Mouse (Mus musculus): ENCODE measurements around the gene Lim2. TPM values are rescaled to one million over a fixed set of nuclear protein-coding genes. Genes with fewer than 3 reads are reported as not detected.

The Lim2 gene
- polyA plus RNA-seq, 1 experiment from 2014 or later = not detected

DNA sequence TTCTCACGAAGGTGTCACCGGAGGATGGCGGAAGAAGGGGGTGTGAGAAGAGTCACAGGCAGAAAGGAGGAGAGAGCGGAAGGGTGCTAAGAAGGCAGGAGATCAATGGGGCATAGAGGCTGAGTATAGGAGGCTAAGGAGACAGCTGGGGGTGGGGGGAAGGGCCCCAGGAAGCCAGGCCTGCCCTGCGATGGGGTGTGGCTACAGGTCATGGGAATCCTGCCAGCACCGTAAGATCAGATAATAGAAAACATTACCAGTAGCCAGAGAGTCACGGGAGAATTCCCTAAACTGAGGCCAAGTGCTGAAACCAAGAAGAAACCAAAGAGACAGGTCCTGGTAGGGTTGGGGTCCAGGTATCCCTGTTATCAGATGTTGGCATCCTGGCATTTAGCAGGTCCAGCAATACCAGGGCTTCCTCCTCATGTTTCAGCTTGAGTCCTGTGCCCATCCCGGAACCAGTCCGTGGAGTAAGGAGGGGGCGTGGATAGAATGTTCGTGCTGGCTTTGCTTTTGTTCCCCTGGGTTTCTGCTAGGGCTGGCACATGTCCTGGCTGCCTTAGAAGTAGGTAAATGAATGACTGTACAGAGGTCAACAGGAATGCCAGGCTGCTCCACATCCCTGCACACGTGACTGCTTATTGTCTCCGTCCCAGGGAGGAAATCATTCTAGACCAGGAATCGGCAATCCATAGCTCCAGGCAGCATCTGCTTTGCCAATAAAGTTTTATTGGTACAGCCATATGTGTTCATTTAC lies 26.3 kb downstream of the Lim2 start:
- ATAC-seq (ENCODE audit: low read depth) = no peak
- Histone ChIP-seq H3K27ac (ENCODE audit: low read length) (no peak overlapping the region), H3K9me3 (replicated peaks; ENCODE audit: control insufficient read depth, low read length) (no peaks in the 10 kb centered on the region), H3K9ac (ENCODE audit: low read depth, low read length) (no peak overlapping the region), H3K4me3 (ENCODE audit: low read depth, low read length) (no peak overlapping the region), H3K27me3 (ENCODE audit: control insufficient read depth, insufficient read depth, low read depth, low read length) (no peaks in the 10 kb centered on the region), H3K4me1 (ENCODE audit: control insufficient read depth, low read depth, low read length) (no peaks in the 10 kb centered on the region; the same call in 1 of the 2 replicates), H3K4me2 (ENCODE audit: low read depth, low read length) (no peak overlapping the region), H3K36me3 (ENCODE audit: control insufficient read depth, insufficient read depth) (peaks cover 13% of the 10 kb centered on the region)
- WGBS (ENCODE audit: insufficient replicate concordance) = 71% methylated on average over 14 of the region's 14 CpGs

DNA sequence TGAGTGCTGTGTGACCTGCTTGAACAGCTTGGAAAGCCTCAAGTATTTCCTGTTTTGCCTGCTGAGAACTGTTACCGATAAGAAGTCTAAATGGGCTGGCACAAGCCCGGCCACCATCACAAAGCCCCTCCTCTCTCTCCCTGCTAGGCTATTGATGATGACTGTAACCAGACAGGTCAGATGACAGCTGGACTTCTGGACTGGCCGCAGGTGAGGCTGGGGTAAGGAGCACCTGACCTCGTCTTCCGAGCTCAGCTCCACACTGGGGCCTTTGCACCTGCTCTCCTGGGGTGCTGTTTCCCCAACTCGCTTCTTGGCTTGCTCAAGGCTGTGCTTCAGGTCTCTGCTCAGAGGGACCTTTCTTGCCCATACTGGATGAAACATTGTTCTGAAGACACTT lies 26.9 kb downstream of the Lim2 start:
- Histone ChIP-seq H3K27me3 (ENCODE audit: control insufficient read depth, insufficient read depth, low read depth, low read length) (no peaks in the 10 kb centered on the region), H3K4me2 (ENCODE audit: low read depth, low read length) (no peak overlapping the region), H3K9me3 (replicated peaks; ENCODE audit: control insufficient read depth, low read length) (no peaks in the 10 kb centered on the region), H3K36me3 (ENCODE audit: control insufficient read depth, insufficient read depth) (peaks cover 13% of the 10 kb centered on the region), H3K4me3 (ENCODE audit: low read depth, low read length) (no peak overlapping the region), H3K9ac (ENCODE audit: low read depth, low read length) (no peak overlapping the region), H3K4me1 (ENCODE audit: control insufficient read depth, low read depth, low read length) (no peaks in the 10 kb centered on the region; the same call in 1 of the 2 replicates), H3K27ac (ENCODE audit: low read length) (no peak overlapping the region)
- WGBS (ENCODE audit: insufficient replicate concordance) = 56% methylated on average over 6 of the region's 6 CpGs
- ATAC-seq (ENCODE audit: low read depth) = no peak

DNA sequence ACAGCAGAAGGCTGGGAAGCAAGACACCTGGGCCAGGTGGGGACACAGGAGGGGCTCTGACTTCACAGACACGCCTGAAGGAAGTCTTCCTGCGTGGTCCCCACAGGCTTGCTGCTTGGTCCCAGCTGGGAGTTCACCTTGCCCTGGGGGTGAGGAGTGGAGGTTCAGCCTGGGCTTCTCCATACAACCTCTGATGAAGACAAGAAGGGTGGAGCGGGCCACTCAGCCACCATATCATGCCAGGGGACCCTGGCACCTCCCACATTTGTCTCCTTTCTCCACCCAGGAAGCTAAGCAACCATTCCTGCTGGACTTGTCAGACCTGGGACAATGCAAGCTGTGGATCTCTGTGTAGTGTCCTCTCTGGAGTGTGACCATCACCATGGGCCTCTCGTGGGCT lies 35.4 kb downstream of the Lim2 start, which contains the start of gene Vsig10l:
TSS of gene Vsig10l (plus strand) at position 301 of the 400 bp plus-strand sequence.
- Histone ChIP-seq H3K27ac (ENCODE audit: low read length) (no peak within 1 kb of the TSS), H3K36me3 (ENCODE audit: control insufficient read depth, insufficient read depth) (no peaks in the 10 kb centered on the region), H3K4me1 (ENCODE audit: control insufficient read depth, low read depth, low read length) (peaks cover 19% of the 10 kb centered on the region)

DNA sequence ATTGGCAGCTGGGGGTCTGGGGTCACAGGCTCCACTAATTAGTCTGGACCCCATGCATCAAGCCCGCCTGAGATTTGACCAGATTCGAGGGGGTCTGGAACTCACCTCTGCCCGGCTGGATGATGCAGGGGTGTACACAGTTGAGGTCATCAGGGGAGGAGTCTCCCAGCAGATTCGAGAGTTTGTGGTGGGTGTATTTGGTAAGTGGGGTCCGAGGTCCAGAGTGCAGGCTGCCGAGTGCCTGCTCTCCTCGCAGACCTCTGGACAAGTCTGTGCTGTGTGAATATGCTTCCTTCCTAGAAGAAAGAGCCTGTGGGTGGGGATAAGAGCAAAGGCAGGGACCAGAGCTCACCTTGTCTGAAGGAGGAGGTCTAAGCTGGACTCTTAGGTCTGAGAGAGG lies 36.5 kb downstream of the Lim2 start:
- WGBS (ENCODE audit: insufficient replicate concordance) = 49% methylated on average over 7 of the region's 7 CpGs
- H3K4me2 ChIP-seq (ENCODE audit: low read depth, low read length) = no peak overlapping the region
- H3K4me1 ChIP-seq (ENCODE audit: control insufficient read depth, low read depth, low read length) = peaks cover 19% of the 10 kb centered on the region
- no peaks in the 10 kb centered on the region for H3K36me3 ChIP-seq (ENCODE audit: control insufficient read depth, insufficient read depth)
- H3K27me3 ChIP-seq (ENCODE audit: control insufficient read depth, insufficient read depth, low read depth, low read length) = no peaks in the 10 kb centered on the region
- H3K27ac ChIP-seq (ENCODE audit: low read length) = no peak overlapping the region
- H3K4me3 ChIP-seq (ENCODE audit: low read depth, low read length) = no peak overlapping the region
- H3K9ac ChIP-seq (ENCODE audit: low read depth, low read length) = no peak overlapping the region
- ATAC-seq (ENCODE audit: low read depth) = no peak
- H3K9me3 ChIP-seq (replicated peaks; ENCODE audit: control insufficient read depth, low read length) = no peaks in the 10 kb centered on the region

More for the DNA sequence above, 35.4 kb downstream of the Lim2 start, which contains the start of gene Vsig10l:
- Histone ChIP-seq H3K4me3 (ENCODE audit: low read depth, low read length) (no peak within 1 kb of the TSS), H3K27me3 (ENCODE audit: control insufficient read depth, insufficient read depth, low read depth, low read length) (no peaks in the 10 kb centered on the region), H3K9ac (ENCODE audit: low read depth, low read length) (no peak within 1 kb of the TSS), H3K9me3 (replicated peaks; ENCODE audit: control insufficient read depth, low read length) (no peaks in the 10 kb centered on the region), H3K4me2 (ENCODE audit: low read depth, low read length) (no peak within 1 kb of the TSS)
- 65% methylated on average over 4 of the region's 4 CpGs for WGBS (ENCODE audit: insufficient replicate concordance)
- ATAC-seq (ENCODE audit: low read depth) = no peak

DNA sequence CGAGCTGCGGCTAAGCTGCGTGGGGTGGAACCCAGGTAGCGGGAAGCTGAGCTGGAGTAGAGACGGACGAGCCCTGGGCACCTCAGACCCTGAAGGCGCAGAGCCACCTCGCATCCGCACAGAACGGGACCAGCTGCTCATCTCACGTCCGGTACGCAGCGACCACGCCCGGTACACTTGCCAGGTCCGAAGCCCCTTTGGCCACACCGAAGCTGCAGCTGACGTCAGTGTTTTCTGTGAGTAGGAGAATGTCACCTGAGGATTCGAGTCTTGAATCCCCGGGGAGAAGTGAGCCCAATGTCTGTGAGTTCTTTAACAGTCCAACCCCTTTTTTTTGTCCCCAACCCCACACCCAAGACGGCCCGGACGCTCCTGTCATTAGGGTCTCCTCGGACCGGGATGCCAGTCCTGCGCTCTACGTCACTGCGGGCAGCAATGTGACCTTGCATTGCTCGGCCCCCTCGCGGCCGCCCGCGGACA lies 37.4 kb downstream of the Lim2 start:
- H3K4me3 ChIP-seq (ENCODE audit: low read depth, low read length) = peak overlapping the region; percentile 52
- H3K27ac ChIP-seq (ENCODE audit: low read length) = no peak overlapping the region
- no peaks in the 10 kb centered on the region for H3K27me3 ChIP-seq (ENCODE audit: control insufficient read depth, insufficient read depth, low read depth, low read length)
- H3K9ac ChIP-seq (ENCODE audit: low read depth, low read length) = peak overlapping the region; percentile 58; the same call in 1 of the 2 replicates
- ATAC-seq (ENCODE audit: low read depth) = no peak
- peak overlapping the region; percentile 81 for H3K4me2 ChIP-seq (ENCODE audit: low read depth, low read length)
- WGBS (ENCODE audit: insufficient replicate concordance) = 9% methylated on average over 35 of the region's 35 CpGs
- H3K4me1 ChIP-seq (ENCODE audit: control insufficient read depth, low read depth, low read length) = peaks cover 19% of the 10 kb centered on the region
- H3K36me3 ChIP-seq (ENCODE audit: control insufficient read depth, insufficient read depth) = no peaks in the 10 kb centered on the region
- no peaks in the 10 kb centered on the region for H3K9me3 ChIP-seq (replicated peaks; ENCODE audit: control insufficient read depth, low read length)

DNA sequence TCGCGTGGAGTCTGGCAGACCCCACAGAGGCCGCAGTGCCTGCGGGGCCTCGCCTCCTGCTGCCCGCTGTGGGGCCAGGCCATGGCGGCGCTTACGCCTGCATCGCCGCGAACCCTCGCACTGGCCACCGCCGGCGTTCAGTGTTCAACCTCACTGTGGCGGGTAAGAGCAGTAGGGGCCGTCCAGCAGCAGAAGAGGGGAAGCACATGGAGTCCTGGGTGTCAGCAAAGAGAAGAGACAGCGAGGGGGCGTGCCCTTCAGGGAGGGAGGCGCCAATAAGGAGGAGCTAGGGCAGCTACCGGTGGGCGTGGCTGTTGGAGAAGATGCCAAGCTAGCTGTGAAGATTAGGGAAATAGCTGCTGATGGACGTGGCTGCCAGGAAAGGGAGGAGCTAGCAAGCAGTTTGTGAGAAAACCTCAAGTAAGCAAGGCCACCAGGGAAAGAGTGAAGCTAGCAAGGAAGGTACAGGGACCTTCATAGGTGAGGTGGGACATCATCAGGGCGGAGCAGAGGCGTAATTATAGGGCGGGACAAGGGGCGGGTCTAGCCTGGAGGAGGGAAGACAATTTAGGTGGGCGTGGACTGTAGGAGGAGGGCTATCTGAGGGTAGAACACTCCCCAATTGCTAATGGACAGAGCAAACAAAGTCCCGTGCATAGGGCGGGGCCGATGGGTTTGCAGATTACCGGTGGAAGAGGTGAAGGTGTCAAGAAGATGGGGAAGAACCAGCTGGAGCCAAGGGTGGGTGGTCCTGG lies 38.1 kb downstream of the Lim2 start:
- Histone ChIP-seq H3K27ac (ENCODE audit: low read length) (0 out of 2 replicates have a peak overlapping the region, but pooled peaks have one; percentile 12), H3K9me3 (replicated peaks; ENCODE audit: control insufficient read depth, low read length) (no peaks in the 10 kb centered on the region), H3K4me2 (ENCODE audit: low read depth, low read length) (peak overlapping the region; percentile 81), H3K4me3 (ENCODE audit: low read depth, low read length) (peak overlapping the region; percentile 52), H3K27me3 (ENCODE audit: control insufficient read depth, insufficient read depth, low read depth, low read length) (no peaks in the 10 kb centered on the region), H3K9ac (ENCODE audit: low read depth, low read length) (peak overlapping the region; percentile 58; the same call in 1 of the 2 replicates), H3K36me3 (ENCODE audit: control insufficient read depth, insufficient read depth) (no peaks in the 10 kb centered on the region), H3K4me1 (ENCODE audit: control insufficient read depth, low read depth, low read length) (peaks cover 19% of the 10 kb centered on the region)
- ATAC-seq (ENCODE audit: low read depth) = peak; percentile 89
- 0% methylated on average over 33 of the region's 33 CpGs for WGBS (ENCODE audit: insufficient replicate concordance)

DNA sequence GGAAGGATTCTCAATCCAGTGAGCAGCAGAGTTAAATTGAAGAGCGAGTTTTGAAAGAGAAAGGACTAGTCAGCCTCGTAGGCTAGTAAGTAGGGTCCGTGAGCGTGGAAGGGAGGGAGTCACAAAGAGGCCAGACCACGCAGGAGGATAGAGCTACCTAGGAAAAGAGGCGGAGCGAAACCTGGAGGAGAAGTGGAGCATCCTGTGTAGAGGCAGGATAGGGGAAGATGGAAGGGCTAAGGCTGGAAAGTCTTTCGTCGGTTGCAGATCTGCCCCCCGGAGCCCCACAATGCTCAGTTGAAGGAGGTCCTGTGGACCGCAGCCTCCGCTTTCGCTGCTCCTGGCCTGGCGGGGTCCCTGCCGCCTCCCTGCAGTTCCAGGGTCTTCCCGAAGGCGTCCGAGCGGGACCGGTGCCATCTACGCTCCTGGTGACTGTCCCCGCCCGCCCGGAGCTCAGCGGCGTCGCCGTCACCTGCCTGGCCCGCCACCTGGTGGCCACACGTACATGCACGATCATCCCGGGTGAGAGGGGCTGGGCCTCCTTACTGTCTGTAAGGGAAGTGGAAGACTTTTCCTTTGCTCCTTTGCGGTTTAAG lies 38.7 kb downstream of the Lim2 start:
- H3K9ac ChIP-seq (ENCODE audit: low read depth, low read length) = peak overlapping the region; percentile 45
- H3K36me3 ChIP-seq (ENCODE audit: control insufficient read depth, insufficient read depth) = no peaks in the 10 kb centered on the region
- H3K4me2 ChIP-seq (ENCODE audit: low read depth, low read length) = peak overlapping the region; percentile 81
- H3K9me3 ChIP-seq (replicated peaks; ENCODE audit: control insufficient read depth, low read length) = no peaks in the 10 kb centered on the region
- no peak overlapping the region for H3K27ac ChIP-seq (ENCODE audit: low read length)
- peak overlapping the region; percentile 52 for H3K4me3 ChIP-seq (ENCODE audit: low read depth, low read length)
- ATAC-seq (ENCODE audit: low read depth) = peak; percentile 53
- no peaks in the 10 kb centered on the region for H3K27me3 ChIP-seq (ENCODE audit: control insufficient read depth, insufficient read depth, low read depth, low read length)
- H3K4me1 ChIP-seq (ENCODE audit: control insufficient read depth, low read depth, low read length) = peaks cover 19% of the 10 kb centered on the region
- WGBS (ENCODE audit: insufficient replicate concordance) = under 1% methylated on average over 33 of the region's 33 CpGs

DNA sequence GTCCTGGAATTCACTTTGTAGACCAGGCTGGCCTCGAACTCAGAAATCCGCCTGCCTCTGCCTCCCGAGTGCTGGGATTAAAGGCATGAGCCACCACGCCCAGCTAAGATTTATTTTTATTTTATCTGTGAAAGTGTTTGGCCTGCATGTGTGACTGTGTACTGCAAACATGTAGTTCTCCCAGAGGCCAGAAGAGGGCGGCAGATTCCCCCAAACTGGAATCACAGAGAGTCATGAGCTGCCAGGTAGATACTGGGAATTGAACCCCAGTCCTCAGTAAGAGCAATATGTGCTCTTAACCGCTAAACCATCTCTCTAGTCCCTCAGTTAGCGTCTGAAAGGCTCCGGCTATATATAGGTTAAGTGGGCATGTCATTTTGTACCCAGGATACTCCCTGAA lies 42.9 kb downstream of the Lim2 start:
- H3K4me2 ChIP-seq (ENCODE audit: low read depth, low read length) = no peak overlapping the region
- peaks cover 9% of the 10 kb centered on the region for H3K4me1 ChIP-seq (ENCODE audit: control insufficient read depth, low read depth, low read length)
- no peaks in the 10 kb centered on the region for H3K9me3 ChIP-seq (replicated peaks; ENCODE audit: control insufficient read depth, low read length)
- H3K27ac ChIP-seq (ENCODE audit: low read length) = no peak overlapping the region
- WGBS (ENCODE audit: insufficient replicate concordance) = 35% methylated on average over 8 of the region's 8 CpGs
- H3K4me3 ChIP-seq (ENCODE audit: low read depth, low read length) = no peak overlapping the region
- H3K36me3 ChIP-seq (ENCODE audit: control insufficient read depth, insufficient read depth) = no peaks in the 10 kb centered on the region
- H3K27me3 ChIP-seq (ENCODE audit: control insufficient read depth, insufficient read depth, low read depth, low read length) = peaks cover under 1% of the 10 kb centered on the region
- no peak overlapping the region for H3K9ac ChIP-seq (ENCODE audit: low read depth, low read length)
- ATAC-seq (ENCODE audit: low read depth) = no peak
